Mouse (Mus musculus): ENCODE results near the gene Furin.

GRCm38 (mm10) chr7:80373352-80373751, 31.9 kb downstream of the Furin start:
- TF ChIP-seq CTCF (IDR thresholded peaks at IDR 0.05; ENCODE audit: low read depth, low read length) (no peak), TAL1 (conservative IDR thresholded peaks at IDR 0.05; ENCODE audit: low read depth, low read length) (no peak)
